Mouse (Mus musculus): ENCODE data around the gene Grid2ip. TPM values are rescaled to one million over a fixed set of nuclear protein-coding genes. Genes with fewer than 3 reads are reported as not detected.
A peak's percentile ranks its signal among the peaks of the same experiment; 100 is the strongest.

Gene Grid2ip
- total and polyA plus RNA-seq, 3 experiments, result not detected

- Histone ChIP-seq H3K4me1 (ENCODE audit: control insufficient read depth in 1 of 2, insufficient read depth in 2 of 2) (peaks cover 10 to 20% of the 10 kb centered on the region in 2 experiments; a peak in 3 of 4 replicates), H3K27ac (ENCODE audit: insufficient read depth, low read depth) (no peak overlapping the region), H3K36me3 (replicated peaks in 1 of 2; ENCODE audit: control insufficient read depth in 1 of 2, insufficient read depth in 1 of 2, low read length in 1 of 2) (peaks cover 51 to 77% of the 10 kb centered on the region in 2 experiments), H3K4me3 (replicated peaks in 1 of 3; ENCODE audit: low read depth in 2 of 3, low read length in 2 of 3, poor library complexity in 1 of 3) (no peak overlapping the region), H3K9me3 (replicated peaks; ENCODE audit: low read length) (no peaks in the 10 kb centered on the region), H3K9ac (ENCODE audit: insufficient read depth, low read depth) (no peak overlapping the region), H3K79me2 (replicated peaks; ENCODE audit: control insufficient read depth, extremely low read depth, insufficient read depth, poor library complexity, severe bottlenecking) (peaks cover 19% of the 10 kb centered on the region), H3K4me2 (ENCODE audit: insufficient read depth, low read depth, poor library complexity, severe bottlenecking) (no peak overlapping the region), H3K27me3 (replicated peaks) (no peaks in the 10 kb centered on the region)
- dilution Hi-C loops (cut with MboI; ENCODE audit: extremely low pct_ligation_motif_present, extremely low pct_unique_long_range_greater_than_20kb, low sequenced_read_pairs) (no loop called here), in situ Hi-C loops (cut with MboI; ENCODE audit: low pct_ligation_motif_present, low pct_unique_long_range_greater_than_20kb, low sequenced_read_pairs) (no loop called here)
- DNase-seq (ENCODE audit: extremely low read depth), result no peak
- TF ChIP-seq ZMIZ1 (IDR thresholded peaks at IDR 0.05; ENCODE audit: low read depth, low read length) (no peak), ZNF384 (IDR thresholded peaks at IDR 0.05; ENCODE audit: low read depth, low read length) (no peak), CHD2 (IDR thresholded peaks at IDR 0.05; ENCODE audit: low read length) (no peak), SMC3 (IDR thresholded peaks at IDR 0.05; ENCODE audit: low read depth, low read length) (no peak), MYC (IDR thresholded peaks at IDR 0.05; ENCODE audit: low read depth, low read length) (no peak), MAZ (IDR thresholded peaks at IDR 0.05; ENCODE audit: low read depth, low read length) (no peak), ETS1 (conservative IDR thresholded peaks at IDR 0.05; ENCODE audit: low read depth, low read length) (no peak), BHLHE40 (IDR thresholded peaks at IDR 0.05; ENCODE audit: low read depth, low read length) (no peak), POLR2AphosphoS2 (IDR thresholded peaks at IDR 0.05; ENCODE audit: low read depth, low read length) (no peak), MAX (IDR thresholded peaks at IDR 0.05; ENCODE audit: low read length) (no peak), POLR2A (IDR thresholded peaks at IDR 0.05; ENCODE audit: low read depth, low read length) (no peak), ELF1 (IDR thresholded peaks at IDR 0.05; ENCODE audit: low read depth, low read length) (no peak), NRF1 (IDR thresholded peaks at IDR 0.05; ENCODE audit: low read depth, low read length) (no peak)
Measured at GRCm38 (mm10) chr5:143317288-143317610, 39.9 kb upstream of the Grid2ip start.

GRCm38 (mm10) chr5:143328690-143329495 lies 28.2 kb upstream of the Grid2ip start, which contains the start of gene Zdhhc4:
TSS of gene Zdhhc4 (minus strand) at chr5:143329256.
- peak; percentile 80 for DNase-seq (ENCODE audit: extremely low read depth)
- Histone ChIP-seq H3K9ac (ENCODE audit: insufficient read depth, low read depth) (peak within 1 kb of the TSS; percentile 88), H3K27ac (ENCODE audit: insufficient read depth, low read depth) (no peak within 1 kb of the TSS), H3K79me2 (replicated peaks; ENCODE audit: control insufficient read depth, extremely low read depth, insufficient read depth, poor library complexity, severe bottlenecking) (peaks cover 17% of the 10 kb centered on the region), H3K4me2 (ENCODE audit: insufficient read depth, low read depth, poor library complexity, severe bottlenecking) (peak within 1 kb of the TSS; percentile 88), H3K9me3 (replicated peaks; ENCODE audit: low read length) (no peaks in the 10 kb centered on the region), H3K27me3 (replicated peaks) (no peaks in the 10 kb centered on the region), H3K36me3 (replicated peaks in 1 of 2; ENCODE audit: control insufficient read depth in 1 of 2, insufficient read depth in 1 of 2, low read length in 1 of 2) (peaks cover 26 to 52% of the 10 kb centered on the region in 2 experiments), H3K4me1 (ENCODE audit: control insufficient read depth in 1 of 2, insufficient read depth in 2 of 2) (peaks cover 9 to 19% of the 10 kb centered on the region in 2 experiments), H3K4me3 (replicated peaks in 1 of 3; ENCODE audit: low read depth in 2 of 3, low read length in 2 of 3, poor library complexity in 1 of 3) (peak within 1 kb of the TSS; percentile 84 to 96 (median 91))
- in situ Hi-C loops (cut with MboI; ENCODE audit: low pct_ligation_motif_present, low pct_unique_long_range_greater_than_20kb, low sequenced_read_pairs), result no loop called here
- dilution Hi-C loops (cut with MboI; ENCODE audit: extremely low pct_ligation_motif_present, extremely low pct_unique_long_range_greater_than_20kb, low sequenced_read_pairs), result no loop called here
- TF ChIP-seq ELF1 (IDR thresholded peaks at IDR 0.05; ENCODE audit: low read depth, low read length) (peak; percentile 97), MAFK (IDR thresholded peaks at IDR 0.05; ENCODE audit: insufficient replicate concordance, low read length) (no peak), MYC (IDR thresholded peaks at IDR 0.05; ENCODE audit: low read depth, low read length) (peak; percentile 9; the same call in 1 of the 2 replicates), SMC3 (IDR thresholded peaks at IDR 0.05; ENCODE audit: low read depth, low read length) (no peak), ZMIZ1 (IDR thresholded peaks at IDR 0.05; ENCODE audit: low read depth, low read length) (peak; percentile 48; the same call in 1 of the 2 replicates), UBTF (IDR thresholded peaks at IDR 0.05; ENCODE audit: low read depth, low read length) (peak; percentile 70; the same call in 1 of the 2 replicates), TCF12 (IDR thresholded peaks at IDR 0.05; ENCODE audit: low read depth, low read length) (peak; percentile 84; the same call in 1 of the 2 replicates), HCFC1 (IDR thresholded peaks at IDR 0.05; ENCODE audit: low read depth, low read length) (peak; percentile 98), ETS1 (conservative IDR thresholded peaks at IDR 0.05; ENCODE audit: low read depth, low read length) (no peak), BHLHE40 (IDR thresholded peaks at IDR 0.05; ENCODE audit: low read depth, low read length) (no peak), EP300 (IDR thresholded peaks at IDR 0.05; ENCODE audit: low read length) (no peak), NRF1 (IDR thresholded peaks at IDR 0.05; ENCODE audit: low read depth, low read length) (no peak), POLR2A (IDR thresholded peaks at IDR 0.05; ENCODE audit: low read depth, low read length) (peak; percentile 90), ZNF384 (IDR thresholded peaks at IDR 0.05; ENCODE audit: low read depth, low read length) (no peak), KAT2A (IDR thresholded peaks at IDR 0.05; ENCODE audit: insufficient replicate concordance, low read length) (peak; percentile 95), PAX5 (IDR thresholded peaks at IDR 0.05; ENCODE audit: low read length) (no peak), IRF4 (IDR thresholded peaks at IDR 0.05; ENCODE audit: low read depth, low read length) (0 out of 2 replicates have a peak, but pooled peaks have one; percentile 29), MEF2A (IDR thresholded peaks at IDR 0.05; ENCODE audit: borderline replicate concordance, low read depth, low read length) (peak; percentile 59), POLR2AphosphoS2 (IDR thresholded peaks at IDR 0.05; ENCODE audit: low read depth, low read length) (no peak), TBP (conservative IDR thresholded peaks at IDR 0.05; ENCODE audit: low read depth, low read length) (0 out of 2 replicates have a peak, but pooled peaks have one; percentile 55), MXI1 (IDR thresholded peaks at IDR 0.05; ENCODE audit: low read depth, low read length) (peak; percentile 90), GABPA (IDR thresholded peaks at IDR 0.05; ENCODE audit: insufficient replicate concordance, low read depth, low read length) (peak; percentile 58; the same call in 1 of the 2 replicates), SIN3A (IDR thresholded peaks at IDR 0.05; ENCODE audit: low read length) (peak; percentile 99), MAX (IDR thresholded peaks at IDR 0.05; ENCODE audit: low read length) (0 out of 2 replicates have a peak, but pooled peaks have one; percentile 10), JUN (IDR thresholded peaks at IDR 0.05; ENCODE audit: insufficient read depth, low read depth, low read length) (no peak), MAZ (IDR thresholded peaks at IDR 0.05; ENCODE audit: low read depth, low read length) (0 out of 2 replicates have a peak, but pooled peaks have one; percentile 38), RCOR1 (conservative IDR thresholded peaks at IDR 0.05; ENCODE audit: low read depth, low read length) (no peak)

Measured in CH12.LX (cell line).